Mouse (Mus musculus) megakaryocyte, embryonic 14.5 days (primary cell): Measurements from ENCODE around the gene Fgfr2. TPM values are rescaled to one million over a fixed set of nuclear protein-coding genes. Genes with fewer than 3 reads are reported as not detected.

Experiments
- H3K27me3 ChIP-seq: replicated peaks from 2 replicates; pipeline ENCODE3; 2012; ENCODE audit warnings: inconsistent platforms
- H3K36me3 ChIP-seq: replicated peaks from 2 replicates; pipeline ENCODE3; 2012; ENCODE audit warnings: low read length, inconsistent platforms, mixed read lengths
- H3K4me1 ChIP-seq: 2 replicates; pipeline ENCODE4 v1.6.1; 2012; ENCODE audit warnings: inconsistent platforms
- H3K4me3 ChIP-seq: replicated peaks from 2 replicates; pipeline ENCODE3; 2012; ENCODE audit warnings: moderate library complexity, mild to moderate bottlenecking, inconsistent platforms
- H3K9me3 ChIP-seq: 2 replicates; pipeline ENCODE4 v1.6.1; 2012; ENCODE audit warnings: inconsistent platforms
- FLI1 ChIP-seq: IDR thresholded peaks from 2 replicates; pipeline ENCODE4 v1.6.1; 2012; ENCODE audit warnings: low read length, inconsistent platforms, mixed read lengths
- GATA1 ChIP-seq: IDR thresholded peaks from 3 replicates; pipeline ENCODE4 v1.6.1; 2012; ENCODE audit warnings: mixed read lengths, low read length, inconsistent platforms, borderline replicate concordance
- polyA plus RNA-seq: library from polyadenylated mRNA; stranded (reverse); fragments of >175 nt; gene quantifications from 2 replicates; pipeline ENCODE4 v1.2.3, GENCODE M21; 2012; ENCODE audit warnings: low replicate concordance; ENCODE audit not compliant: insufficient read depth

Fgfr2 gene
- polyA plus RNA-seq, 1 experiment, result 0.45 TPM

- 0 out of 2 replicates have a peak, but pooled peaks cover 3% of the 10 kb centered on the region for H3K9me3 ChIP-seq
- H3K36me3 ChIP-seq, result no peaks in the 10 kb centered on the region
- H3K27me3 ChIP-seq, result no peaks in the 10 kb centered on the region
- no peaks in the 10 kb centered on the region for H3K4me1 ChIP-seq
- no peak overlapping the region for H3K4me3 ChIP-seq
- no peak for TF ChIP-seq GATA1
- no peak for TF ChIP-seq FLI1
Observed at GRCm38 (mm10) chr7:131812116-131812515, 1311.0 kb downstream of the Fgfr2 start.

- H3K9me3 ChIP-seq, result no peaks in the 10 kb centered on the region
- H3K36me3 ChIP-seq, result no peaks in the 10 kb centered on the region
- H3K4me1 ChIP-seq, result no peaks in the 10 kb centered on the region
- no peak overlapping the region for H3K4me3 ChIP-seq
- H3K27me3 ChIP-seq, result no peaks in the 10 kb centered on the region
- TF ChIP-seq FLI1 (no peak), GATA1 (no peak)
Observed at GRCm38 (mm10) chr7:131810916-131811315, 1312.2 kb downstream of the Fgfr2 start.

GRCm38 (mm10) chr7:131809584-131810181 lies 1313.5 kb downstream of the Fgfr2 start:
- H3K9me3 ChIP-seq, result no peaks in the 10 kb centered on the region
- H3K27me3 ChIP-seq, result no peaks in the 10 kb centered on the region
- no peaks in the 10 kb centered on the region for H3K36me3 ChIP-seq
- TF ChIP-seq FLI1 (no peak), GATA1 (no peak)
- no peak overlapping the region for H3K4me3 ChIP-seq
- H3K4me1 ChIP-seq, result no peaks in the 10 kb centered on the region

GRCm38 (mm10) chr7:131807257-131807656 lies 1315.9 kb downstream of the Fgfr2 start:
- Histone ChIP-seq H3K36me3 (no peaks in the 10 kb centered on the region), H3K9me3 (no peaks in the 10 kb centered on the region), H3K27me3 (peaks cover 2% of the 10 kb centered on the region), H3K4me3 (no peak overlapping the region), H3K4me1 (no peaks in the 10 kb centered on the region)
- no peak for TF ChIP-seq GATA1
- TF ChIP-seq FLI1, result no peak

GRCm38 (mm10) chr7:131805525-131806202 lies 1317.5 kb downstream of the Fgfr2 start:
- no peaks in the 10 kb centered on the region for H3K4me1 ChIP-seq
- TF ChIP-seq GATA1 (no peak), FLI1 (no peak)
- H3K9me3 ChIP-seq, result no peaks in the 10 kb centered on the region
- H3K4me3 ChIP-seq, result no peak overlapping the region
- no peaks in the 10 kb centered on the region for H3K36me3 ChIP-seq
- H3K27me3 ChIP-seq, result peaks cover 5% of the 10 kb centered on the region

GRCm38 (mm10) chr7:131800416-131801045 lies 1322.6 kb downstream of the Fgfr2 start:
- Histone ChIP-seq H3K4me3 (no peak overlapping the region), H3K9me3 (no peaks in the 10 kb centered on the region), H3K4me1 (no peaks in the 10 kb centered on the region), H3K36me3 (no peaks in the 10 kb centered on the region), H3K27me3 (peaks cover 6% of the 10 kb centered on the region)
- TF ChIP-seq GATA1 (no peak), FLI1 (no peak)

GRCm38 (mm10) chr7:131797161-131797560 lies 1326.0 kb downstream of the Fgfr2 start:
- TF ChIP-seq GATA1, result no peak
- TF ChIP-seq FLI1, result no peak
- no peaks in the 10 kb centered on the region for H3K4me1 ChIP-seq
- no peaks in the 10 kb centered on the region for H3K36me3 ChIP-seq
- H3K27me3 ChIP-seq, result peaks cover 3% of the 10 kb centered on the region
- H3K4me3 ChIP-seq, result no peak overlapping the region
- no peaks in the 10 kb centered on the region for H3K9me3 ChIP-seq

- TF ChIP-seq GATA1 (no peak), FLI1 (no peak)
- Histone ChIP-seq H3K4me3 (no peak overlapping the region), H3K27me3 (no peaks in the 10 kb centered on the region), H3K4me1 (no peaks in the 10 kb centered on the region), H3K9me3 (no peaks in the 10 kb centered on the region), H3K36me3 (no peaks in the 10 kb centered on the region)
Observed at GRCm38 (mm10) chr7:131788595-131789206, 1334.4 kb downstream of the Fgfr2 start.

GRCm38 (mm10) chr7:131785721-131786120 lies 1337.4 kb downstream of the Fgfr2 start:
- H3K27me3 ChIP-seq, result no peaks in the 10 kb centered on the region
- peaks cover 4% of the 10 kb centered on the region; the same call in 1 of the 2 replicates for H3K9me3 ChIP-seq
- TF ChIP-seq GATA1 (no peak), FLI1 (no peak)
- no peak overlapping the region for H3K4me3 ChIP-seq
- H3K36me3 ChIP-seq, result no peaks in the 10 kb centered on the region
- H3K4me1 ChIP-seq, result no peaks in the 10 kb centered on the region
